Mouse (Mus musculus): ENCODE results near the gene Clba1. TPM values are rescaled to one million over a fixed set of nuclear protein-coding genes. Genes with fewer than 3 reads are reported as not detected.
A peak's percentile ranks its signal among the peaks of the same experiment; 100 is the strongest.

Clba1 gene
- polyA plus RNA-seq, 1 experiment from 2014 or later, result 7.6 TPM

DNA sequence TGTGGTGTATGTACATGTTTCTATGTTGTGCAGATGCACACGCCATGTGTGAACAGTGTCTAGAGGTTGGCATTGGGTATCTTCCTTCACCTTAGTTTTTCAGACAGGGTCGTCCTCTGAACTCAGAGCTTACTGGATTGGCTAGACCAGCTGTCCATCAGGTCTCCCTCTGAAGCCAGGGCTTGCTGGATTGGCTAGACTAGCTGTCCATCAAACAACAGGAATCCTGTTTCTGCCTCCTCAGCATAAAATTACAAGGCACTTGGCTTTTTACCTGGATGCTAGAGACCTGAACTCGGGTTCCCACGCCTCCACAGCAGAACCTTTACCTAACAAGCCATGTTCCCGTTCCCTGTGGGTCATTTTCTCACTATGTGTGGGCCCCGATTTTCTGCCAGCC lies 39.7 kb upstream of the Clba1 start:
- WGBS, result 66% methylated on average over 6 of the region's 6 CpGs
- Histone ChIP-seq H3K9ac (no peak overlapping the region), H3K4me3 (no peak overlapping the region), H3K27me3 (replicated peaks) (peaks cover 10% of the 10 kb centered on the region; the same call in 1 of the 2 replicates), H3K36me3 (no peaks in the 10 kb centered on the region), H3K4me1 (peaks cover 21% of the 10 kb centered on the region), H3K4me2 (peak overlapping the region; percentile 14; the same call in 1 of the 2 replicates), H3K27ac (replicated peaks) (no peak overlapping the region), H3K9me3 (no peaks in the 10 kb centered on the region)
- no peak for ATAC-seq (ENCODE audit: extremely low read depth, insufficient number of reproducible peaks, low FRiP score, low TSS enrichment)

DNA sequence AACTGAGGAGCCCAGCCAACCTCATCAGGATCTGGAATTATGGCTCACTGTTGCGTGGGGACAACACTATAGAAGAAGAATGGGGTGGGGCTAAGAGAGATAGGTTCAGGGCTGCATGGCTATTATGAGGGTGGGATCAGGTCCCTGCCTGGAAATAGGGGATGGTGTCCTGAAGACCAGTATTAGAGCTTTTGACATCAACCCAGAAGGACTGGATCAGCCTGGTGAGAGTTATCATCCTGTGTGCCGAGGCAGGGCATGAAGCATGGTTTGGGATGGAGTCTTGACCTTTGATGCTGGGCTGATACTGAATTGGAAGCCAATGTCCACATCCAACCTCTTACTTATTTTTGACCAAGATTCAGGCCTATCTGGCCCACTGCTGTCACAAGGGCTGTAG lies 39.0 kb upstream of the Clba1 start:
- no peaks in the 10 kb centered on the region for H3K9me3 ChIP-seq
- H3K4me2 ChIP-seq, result no peak overlapping the region
- no peak overlapping the region for H3K4me3 ChIP-seq
- no peak overlapping the region for H3K9ac ChIP-seq
- ATAC-seq (ENCODE audit: extremely low read depth, insufficient number of reproducible peaks, low FRiP score, low TSS enrichment), result no peak
- peaks cover 16% of the 10 kb centered on the region; the same call in 1 of the 2 replicates for H3K27me3 ChIP-seq (replicated peaks)
- no peak overlapping the region; the same call in 1 of the 2 replicates for H3K27ac ChIP-seq (replicated peaks)
- 63% methylated on average over 2 of the region's 2 CpGs for WGBS
- no peaks in the 10 kb centered on the region for H3K36me3 ChIP-seq
- peaks cover 21% of the 10 kb centered on the region for H3K4me1 ChIP-seq

DNA sequence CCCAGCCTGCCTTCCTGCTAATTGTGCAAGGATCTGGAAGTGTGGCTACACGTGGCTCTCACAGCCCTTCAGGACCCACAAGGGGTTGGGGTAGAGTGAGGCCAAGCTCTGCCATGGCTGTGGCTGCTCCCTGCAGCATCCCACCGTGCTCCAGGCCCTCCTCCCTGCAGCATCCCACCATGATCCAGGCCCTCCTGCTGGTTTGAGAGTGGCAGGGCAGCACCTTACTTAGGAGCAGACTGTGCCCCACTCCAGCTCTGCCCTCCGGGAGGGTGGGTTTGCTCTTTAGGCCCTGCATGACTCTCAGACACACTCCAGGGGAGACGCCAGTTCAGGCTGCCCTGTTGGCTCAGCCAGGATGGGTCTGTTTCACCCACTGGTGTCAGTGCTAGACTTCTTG lies 38.3 kb upstream of the Clba1 start:
- no peak for ATAC-seq (ENCODE audit: extremely low read depth, insufficient number of reproducible peaks, low FRiP score, low TSS enrichment)
- Histone ChIP-seq H3K9me3 (peaks cover 4% of the 10 kb centered on the region), H3K27me3 (replicated peaks) (peaks cover 16% of the 10 kb centered on the region; the same call in 1 of the 2 replicates), H3K4me1 (peaks cover 21% of the 10 kb centered on the region), H3K27ac (replicated peaks) (no peak overlapping the region), H3K4me2 (no peak overlapping the region), H3K36me3 (no peaks in the 10 kb centered on the region), H3K9ac (no peak overlapping the region), H3K4me3 (no peak overlapping the region)
- WGBS, result 68% methylated on average over 4 of the region's 4 CpGs

DNA sequence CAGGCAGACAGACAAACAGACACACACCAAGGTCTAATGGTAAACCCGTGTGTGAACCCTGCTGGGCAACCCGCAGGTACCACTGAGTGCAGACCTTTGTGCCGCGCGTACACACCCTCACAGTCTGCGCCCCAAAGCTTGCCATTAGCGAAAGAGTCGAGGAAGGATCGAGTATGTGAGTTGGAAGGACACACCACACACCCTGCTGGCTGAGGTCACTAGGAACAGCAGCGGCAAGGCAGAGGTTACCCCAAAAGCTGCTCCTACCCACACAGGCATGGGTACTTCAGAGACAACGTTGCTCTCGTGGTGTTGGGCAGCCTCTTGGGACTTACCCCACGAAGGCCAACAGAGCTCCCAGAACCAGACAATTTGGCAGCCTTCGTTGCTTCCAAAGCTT lies 36.4 kb upstream of the Clba1 start:
- H3K27ac ChIP-seq (replicated peaks), result no peak overlapping the region
- WGBS, result 87% methylated on average over 14 of the region's 14 CpGs
- H3K4me3 ChIP-seq, result no peak overlapping the region
- H3K27me3 ChIP-seq (replicated peaks), result peaks cover 16% of the 10 kb centered on the region; the same call in 1 of the 2 replicates
- H3K4me1 ChIP-seq, result peaks cover 21% of the 10 kb centered on the region
- ATAC-seq (ENCODE audit: extremely low read depth, insufficient number of reproducible peaks, low FRiP score, low TSS enrichment), result no peak
- no peaks in the 10 kb centered on the region for H3K36me3 ChIP-seq
- H3K9ac ChIP-seq, result no peak overlapping the region
- peaks cover 8% of the 10 kb centered on the region for H3K9me3 ChIP-seq
- no peak overlapping the region for H3K4me2 ChIP-seq

DNA sequence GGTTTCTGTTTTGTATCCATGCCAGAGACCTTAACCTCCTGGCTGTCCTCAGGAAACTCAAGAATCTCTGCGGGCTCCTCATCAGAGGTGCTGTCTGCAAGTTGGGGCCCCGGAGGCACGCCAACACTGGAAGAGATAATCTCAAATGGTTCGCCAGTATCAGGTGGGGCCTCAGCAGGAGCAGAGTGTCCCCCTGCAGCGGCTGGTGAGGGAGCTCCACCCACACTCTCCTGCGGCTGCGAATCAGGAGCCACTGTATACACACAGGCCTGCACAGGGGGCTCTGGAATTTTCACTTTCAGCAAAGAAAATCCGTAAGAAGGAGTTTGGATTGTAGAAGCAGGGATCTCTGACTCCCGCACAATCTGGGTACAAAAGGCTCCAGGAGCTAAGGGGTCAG lies 35.4 kb upstream of the Clba1 start:
- 20% methylated on average over 9 of the region's 9 CpGs for WGBS
- ATAC-seq (ENCODE audit: extremely low read depth, insufficient number of reproducible peaks, low FRiP score, low TSS enrichment), result no peak

DNA sequence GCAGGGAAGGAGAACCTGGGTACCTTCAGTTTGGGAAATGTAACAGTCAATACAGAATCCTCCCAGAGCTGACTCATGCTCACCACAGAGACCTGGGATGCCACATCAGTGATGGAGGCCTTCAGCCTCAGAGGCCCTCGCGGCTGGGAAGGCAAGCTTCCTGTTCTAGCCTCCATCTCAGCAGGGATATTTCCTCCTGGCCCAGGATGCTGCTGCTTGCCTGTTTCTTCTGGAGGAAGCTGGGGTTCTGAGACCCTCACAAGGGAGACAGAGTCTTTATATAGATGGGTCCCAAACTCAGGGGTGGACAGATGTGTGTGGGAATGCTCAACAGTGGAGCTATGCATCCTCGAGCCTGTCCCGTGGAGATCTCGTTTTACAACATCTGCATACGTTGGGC lies 34.7 kb upstream of the Clba1 start:
- 69% methylated on average over 6 of the region's 6 CpGs for WGBS
- peaks cover 21% of the 10 kb centered on the region for H3K4me1 ChIP-seq

More for the DNA sequence above, 35.4 kb upstream of the Clba1 start:
- H3K9me3 ChIP-seq, result peaks cover 8% of the 10 kb centered on the region
- peak overlapping the region; percentile 59 for H3K4me2 ChIP-seq
- H3K27me3 ChIP-seq (replicated peaks), result peaks cover 16% of the 10 kb centered on the region; the same call in 1 of the 2 replicates
- H3K4me3 ChIP-seq, result peak overlapping the region; percentile 29
- H3K4me1 ChIP-seq, result peaks cover 21% of the 10 kb centered on the region
- H3K36me3 ChIP-seq, result no peaks in the 10 kb centered on the region
- no peak overlapping the region for H3K27ac ChIP-seq (replicated peaks)
- peak overlapping the region; percentile 54 for H3K9ac ChIP-seq

DNA sequence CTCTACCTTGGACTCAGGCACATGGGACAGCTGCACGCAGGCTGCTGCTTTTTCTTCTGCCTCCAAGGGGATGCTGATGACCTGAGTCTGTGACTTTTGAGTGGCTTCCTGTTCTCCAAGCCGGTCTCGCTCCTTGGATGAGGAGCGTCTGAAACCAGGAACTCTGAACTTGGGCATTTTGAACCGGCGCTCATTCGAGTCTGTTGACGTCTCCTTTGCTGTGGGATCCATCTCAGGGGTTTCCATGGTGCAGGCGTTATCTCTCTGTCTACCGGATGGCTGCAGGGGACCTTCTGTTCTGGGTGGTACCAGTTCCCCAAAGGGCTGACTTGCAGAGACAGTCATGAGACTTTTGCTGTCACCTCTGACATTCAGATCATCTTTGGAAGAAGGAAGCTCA lies 34.3 kb upstream of the Clba1 start:
- Histone ChIP-seq H3K27ac (replicated peaks) (no peak overlapping the region), H3K4me2 (no peak overlapping the region), H3K36me3 (no peaks in the 10 kb centered on the region), H3K9me3 (peaks cover 8% of the 10 kb centered on the region), H3K4me1 (peaks cover 16% of the 10 kb centered on the region), H3K4me3 (no peak overlapping the region), H3K9ac (no peak overlapping the region), H3K27me3 (replicated peaks) (peaks cover 16% of the 10 kb centered on the region; the same call in 1 of the 2 replicates)
- no peak for ATAC-seq (ENCODE audit: extremely low read depth, insufficient number of reproducible peaks, low FRiP score, low TSS enrichment)
- WGBS, result 85% methylated on average over 10 of the region's 10 CpGs

More for the DNA sequence above, 34.7 kb upstream of the Clba1 start:
- Histone ChIP-seq H3K4me3 (no peak overlapping the region), H3K9ac (no peak overlapping the region), H3K9me3 (peaks cover 8% of the 10 kb centered on the region), H3K27ac (replicated peaks) (no peak overlapping the region), H3K4me2 (no peak overlapping the region), H3K27me3 (replicated peaks) (peaks cover 16% of the 10 kb centered on the region; the same call in 1 of the 2 replicates), H3K36me3 (no peaks in the 10 kb centered on the region)
- ATAC-seq (ENCODE audit: extremely low read depth, insufficient number of reproducible peaks, low FRiP score, low TSS enrichment), result no peak

DNA sequence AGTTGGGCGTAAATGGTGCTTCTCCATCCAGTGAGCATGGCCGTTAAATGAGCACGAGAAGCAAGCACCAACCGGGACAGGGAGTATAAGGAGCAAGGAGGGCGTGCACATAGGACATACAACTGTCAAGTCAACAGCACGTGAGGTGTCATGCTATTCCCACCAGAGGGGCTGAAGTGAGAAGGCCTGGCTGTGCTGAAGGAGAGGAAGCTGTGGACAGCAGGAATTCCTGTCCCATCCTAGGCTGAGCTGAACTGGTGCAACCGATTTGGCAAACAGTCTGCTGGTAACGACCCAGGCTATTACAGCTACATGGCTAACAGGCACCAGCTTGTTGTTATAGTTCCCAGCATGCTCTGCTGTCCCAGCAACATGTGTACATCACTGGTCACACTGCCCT lies 17.7 kb upstream of the Clba1 start:
- Histone ChIP-seq H3K27me3 (replicated peaks) (peaks cover 20% of the 10 kb centered on the region; the same call in 1 of the 2 replicates), H3K4me3 (no peak overlapping the region), H3K4me1 (peaks cover 36% of the 10 kb centered on the region), H3K9ac (no peak overlapping the region), H3K4me2 (no peak overlapping the region), H3K9me3 (no peaks in the 10 kb centered on the region), H3K36me3 (no peaks in the 10 kb centered on the region), H3K27ac (replicated peaks) (no peak overlapping the region)
- no peak for ATAC-seq (ENCODE audit: extremely low read depth, insufficient number of reproducible peaks, low FRiP score, low TSS enrichment)
- WGBS, result 66% methylated on average over 8 of the region's 8 CpGs

DNA sequence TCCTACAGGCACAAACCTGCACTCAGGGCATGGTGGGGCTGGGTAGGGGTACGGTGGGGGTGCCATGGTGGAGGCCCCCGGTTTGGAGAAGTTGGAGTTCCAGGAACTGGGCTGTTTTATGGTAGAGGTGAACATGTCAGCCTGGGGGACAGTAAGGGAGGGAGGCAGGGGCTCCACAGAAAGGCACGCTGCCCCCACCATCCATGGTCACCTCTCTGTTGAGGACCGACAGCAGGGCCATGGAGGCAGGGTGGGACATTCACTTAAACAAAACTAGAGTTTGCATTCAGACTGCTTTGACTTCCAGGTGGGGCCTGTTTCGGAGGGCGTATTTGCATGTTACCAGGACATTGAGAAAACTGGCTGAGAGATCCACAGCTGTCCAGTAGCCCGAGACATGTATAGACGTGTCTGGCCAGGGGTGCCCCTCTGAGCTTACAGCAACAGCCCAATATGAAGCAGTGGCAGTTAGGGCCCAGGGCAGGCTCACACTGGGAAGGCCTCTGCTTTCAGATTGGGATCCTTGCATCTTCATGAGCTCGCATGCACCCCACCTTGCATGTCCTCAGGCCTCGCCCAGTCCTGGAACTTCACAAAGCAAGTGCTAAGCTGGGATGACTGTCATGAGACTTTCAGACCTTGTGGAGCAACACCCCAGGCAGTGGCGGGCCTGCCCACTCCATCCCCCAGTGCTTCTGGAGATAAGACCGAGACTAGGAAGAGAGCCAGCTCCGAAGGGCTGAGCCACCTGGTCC lies 15.0 kb upstream of the Clba1 start:
- Histone ChIP-seq H3K9me3 (no peaks in the 10 kb centered on the region), H3K4me3 (0 out of 2 replicates have a peak overlapping the region, but pooled peaks have one; percentile 6), H3K9ac (peak overlapping the region; percentile 45), H3K27ac (replicated peaks) (peak overlapping the region; percentile 86), H3K4me1 (peaks cover 60% of the 10 kb centered on the region), H3K4me2 (peak overlapping the region; percentile 52), H3K27me3 (replicated peaks) (peaks cover 19% of the 10 kb centered on the region), H3K36me3 (no peaks in the 10 kb centered on the region)
- 52% methylated on average over 13 of the region's 13 CpGs for WGBS
- peak; percentile 61; the same call in 1 of the 2 replicates for ATAC-seq (ENCODE audit: extremely low read depth, insufficient number of reproducible peaks, low FRiP score, low TSS enrichment)

DNA sequence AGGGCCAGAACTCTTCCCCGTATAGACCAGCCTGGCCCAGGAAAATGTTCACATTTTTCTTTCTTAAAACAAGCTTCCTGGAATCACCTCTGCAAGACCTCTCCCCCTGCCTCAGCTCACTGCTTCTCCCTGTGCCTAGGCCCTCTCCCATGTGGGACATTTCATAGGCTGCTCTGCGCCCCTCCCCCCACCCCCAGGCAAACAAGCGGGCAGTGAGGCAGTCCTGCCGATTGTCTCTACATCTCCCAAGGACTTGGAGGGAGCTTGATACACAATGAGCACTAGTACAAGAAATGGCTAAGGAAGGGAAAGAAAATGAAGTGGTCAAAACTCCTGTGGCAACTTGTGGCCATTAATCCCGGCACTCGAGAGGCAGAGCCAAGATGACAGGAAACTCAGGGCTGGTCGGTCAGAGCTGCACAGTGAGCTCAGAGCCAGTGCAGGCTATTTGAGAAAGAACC lies 14.4 kb upstream of the Clba1 start:
- Histone ChIP-seq H3K4me2 (peak overlapping the region; percentile 52), H3K9me3 (no peaks in the 10 kb centered on the region), H3K36me3 (no peaks in the 10 kb centered on the region), H3K27me3 (replicated peaks) (peaks cover 25% of the 10 kb centered on the region), H3K4me1 (peaks cover 60% of the 10 kb centered on the region), H3K27ac (replicated peaks) (peak overlapping the region; percentile 86), H3K4me3 (0 out of 2 replicates have a peak overlapping the region, but pooled peaks have one; percentile 6), H3K9ac (peak overlapping the region; percentile 60)
- ATAC-seq (ENCODE audit: extremely low read depth, insufficient number of reproducible peaks, low FRiP score, low TSS enrichment), result no peak
- WGBS, result 13% methylated on average over 7 of the region's 7 CpGs

DNA sequence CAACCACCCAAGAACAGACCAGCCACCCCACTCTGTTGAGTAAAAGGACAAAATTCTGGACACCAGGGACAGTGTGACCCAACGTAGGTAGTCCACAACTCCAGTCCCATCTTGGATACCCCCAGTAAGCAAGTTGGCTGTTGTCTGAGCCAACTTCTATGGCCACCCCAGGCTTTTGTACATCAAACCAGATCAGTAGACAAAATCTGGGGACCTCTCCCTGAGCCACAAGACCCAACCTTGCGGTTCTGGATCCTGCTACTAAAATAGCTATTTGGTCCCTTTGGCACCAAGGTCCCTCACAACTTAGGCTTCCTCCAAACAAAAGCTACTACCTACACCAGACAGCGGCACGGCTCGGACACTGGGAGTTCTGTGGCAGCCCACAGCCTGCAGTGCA lies 13.7 kb upstream of the Clba1 start:
- H3K36me3 ChIP-seq, result no peaks in the 10 kb centered on the region
- H3K9ac ChIP-seq, result peak overlapping the region; percentile 60
- H3K4me1 ChIP-seq, result peaks cover 60% of the 10 kb centered on the region
- peaks cover 29% of the 10 kb centered on the region for H3K27me3 ChIP-seq (replicated peaks)
- 84% methylated on average over 5 of the region's 5 CpGs for WGBS
- peak overlapping the region; percentile 52 for H3K4me2 ChIP-seq
- H3K4me3 ChIP-seq, result peak overlapping the region; percentile 23; the same call in 1 of the 2 replicates
- H3K9me3 ChIP-seq, result no peaks in the 10 kb centered on the region
- no peak for ATAC-seq (ENCODE audit: extremely low read depth, insufficient number of reproducible peaks, low FRiP score, low TSS enrichment)
- H3K27ac ChIP-seq (replicated peaks), result peak overlapping the region; percentile 86
